Mouse (Mus musculus): Measurements from ENCODE around the gene Cog5.

The Cog5 gene

GRCm38 (mm10) chr12:31928498-31928897 lies 273.8 kb downstream of the Cog5 start:
- DNase-seq (ENCODE audit: inconsistent age in 2 of 2, low spot score in 1 of 2) = no peak

- DNase-seq (ENCODE audit: inconsistent age in 2 of 2, low spot score in 1 of 2) = no peak
Observed at GRCm38 (mm10) chr12:31931818-31932217, 277.1 kb downstream of the Cog5 start.

- DNase-seq (ENCODE audit: inconsistent age in 2 of 2, low spot score in 1 of 2) = no peak
Observed at GRCm38 (mm10) chr12:31936657-31937300, 282.1 kb downstream of the Cog5 start.

- no peak for DNase-seq (ENCODE audit: inconsistent age in 2 of 2, low spot score in 1 of 2)
Observed at GRCm38 (mm10) chr12:31937613-31938012, 282.9 kb downstream of the Cog5 start.

- no peak for DNase-seq (ENCODE audit: inconsistent age in 2 of 2, low spot score in 1 of 2)
Observed at GRCm38 (mm10) chr12:31938391-31938997, 283.8 kb downstream of the Cog5 start.

GRCm38 (mm10) chr12:31939026-31939425 lies 284.4 kb downstream of the Cog5 start:
- DNase-seq (ENCODE audit: inconsistent age in 2 of 2, low spot score in 1 of 2) = no peak

GRCm38 (mm10) chr12:31943020-31943654 lies 288.5 kb downstream of the Cog5 start:
- no peak for DNase-seq (ENCODE audit: inconsistent age in 2 of 2, low spot score in 1 of 2)

- DNase-seq (ENCODE audit: inconsistent age in 2 of 2, low spot score in 1 of 2) = no peak
Observed at GRCm38 (mm10) chr12:31944405-31944804, 289.7 kb downstream of the Cog5 start.

GRCm38 (mm10) chr12:31947476-31947875 lies 292.8 kb downstream of the Cog5 start:
- DNase-seq (ENCODE audit: inconsistent age in 2 of 2, low spot score in 1 of 2) = peak in 1 of 2 experiments; percentile 58

GRCm38 (mm10) chr12:31948101-31949000 lies 293.7 kb downstream of the Cog5 start:
- no peak for DNase-seq (ENCODE audit: inconsistent age in 2 of 2, low spot score in 1 of 2)

- peak; percentile 93 to 97 for DNase-seq (ENCODE audit: inconsistent age in 2 of 2, low spot score in 1 of 2)
Observed at GRCm38 (mm10) chr12:31949193-31949741, 294.6 kb downstream of the Cog5 start.

- peak; percentile 99 to 100 for DNase-seq (ENCODE audit: inconsistent age in 2 of 2, low spot score in 1 of 2)
Observed at GRCm38 (mm10) chr12:31949759-31950658, 295.3 kb downstream of the Cog5 start, which contains the start of gene Hbp1. Gene Hbp1, minus strand, starts transcription at chr12:31950535.

- no peak for DNase-seq (ENCODE audit: inconsistent age in 2 of 2, low spot score in 1 of 2)
Observed at GRCm38 (mm10) chr12:31950659-31951031, 296.0 kb downstream of the Cog5 start.

- no peak for DNase-seq (ENCODE audit: inconsistent age in 2 of 2, low spot score in 1 of 2)
Observed at GRCm38 (mm10) chr12:31955843-31956242, 301.2 kb downstream of the Cog5 start.

- DNase-seq (ENCODE audit: inconsistent age in 2 of 2, low spot score in 1 of 2) = no peak
Observed at GRCm38 (mm10) chr12:31964074-31964473, 309.4 kb downstream of the Cog5 start.

- DNase-seq (ENCODE audit: inconsistent age in 2 of 2, low spot score in 1 of 2) = no peak
Observed at GRCm38 (mm10) chr12:31965517-31966212, 311.0 kb downstream of the Cog5 start.

- DNase-seq (ENCODE audit: inconsistent age in 2 of 2, low spot score in 1 of 2) = no peak
Observed at GRCm38 (mm10) chr12:31966405-31966804, 311.7 kb downstream of the Cog5 start.

- peak; percentile 37 to 85 for DNase-seq (ENCODE audit: inconsistent age in 2 of 2, low spot score in 1 of 2)
Observed at GRCm38 (mm10) chr12:31967536-31967935, 312.9 kb downstream of the Cog5 start.

GRCm38 (mm10) chr12:31969111-31969510 lies 314.4 kb downstream of the Cog5 start:
- peak in 1 of 2 experiments; percentile 78 for DNase-seq (ENCODE audit: inconsistent age in 2 of 2, low spot score in 1 of 2)

All from adrenal gland, adult (tissue).